ENCODE assay signal across 8 mouse cellular contexts in genomic region chr7:30956756-30957366, GRCm38 (mm10). TPM values are rescaled to one million over a fixed set of nuclear protein-coding genes. Genes with fewer than 3 reads are reported as not detected.
DNase-seq lines count a peak whose midpoint lies in the region; ATAC-seq and TF ChIP-seq lines count a peak whose summit lies in the region.

Gene Usf2 (minus strand): TSS chr7:30956803.

- peaks cover 48% of the 10 kb centered on the region for H3K36me3 ChIP-seq in forebrain, embryonic 13.5 days (ENCODE audit: poor library complexity, severe bottlenecking)
- peaks cover 40% of the 10 kb centered on the region for H3K36me3 ChIP-seq in heart, postnatal 0 days (replicated peaks; ENCODE audit: control insufficient read depth, insufficient read depth, low read length)
- H3K36me3 ChIP-seq in lung, embryonic 14.5 days (ENCODE audit: insufficient read depth), result peaks cover 56% of the 10 kb centered on the region

- TF ChIP-seq POLR2A in olfactory bulb, adult 2 months (IDR thresholded peaks at IDR 0.05; ENCODE audit: insufficient read depth, low read depth, low read length), result 0 out of 2 replicates have a peak, but pooled peaks have one; percentile 22

- 0 out of 2 replicates have a peak, but pooled peaks have one; percentile 11 for TF ChIP-seq EP300 in heart, postnatal 0 days (IDR thresholded peaks at IDR 0.05; ENCODE audit: low read depth)

- no peaks in the 10 kb centered on the region for H3K9me3 ChIP-seq in forebrain, embryonic 13.5 days (replicated peaks)
- no peaks in the 10 kb centered on the region for H3K9me3 ChIP-seq in heart, postnatal 0 days (replicated peaks; ENCODE audit: control insufficient read depth, low read length)
- no peaks in the 10 kb centered on the region for H3K9me3 ChIP-seq in lung, embryonic 14.5 days (ENCODE audit: low read depth, low read length)

- H3K27ac ChIP-seq in forebrain, embryonic 13.5 days, result peak within 1 kb of the TSS; percentile 98
- H3K27ac ChIP-seq in heart, postnatal 0 days (ENCODE audit: low read depth), result peak within 1 kb of the TSS; percentile 99
- peak within 1 kb of the TSS; percentile 98 for H3K27ac ChIP-seq in lung, embryonic 14.5 days (ENCODE audit: low read depth)
- peak within 1 kb of the TSS; percentile 100 for H3K27ac ChIP-seq in olfactory bulb, adult 2 months (ENCODE audit: insufficient read depth, low read depth, low read length)

- WGBS in forebrain, embryonic 13.5 days, result 0% methylated on average over 20 of the region's 82 CpGs
- 0% methylated on average over 16 of the region's 82 CpGs for WGBS in heart, postnatal 0 days
- under 1% methylated on average over 63 of the region's 82 CpGs for WGBS in lung, embryonic 14.5 days
- WGBS in olfactory bulb, adult 2 months, result 8% methylated on average over 64 of the region's 82 CpGs

- ATAC-seq in forebrain, embryonic 13.5 days, result peak; percentile 61
- ATAC-seq in heart, postnatal 0 days (ENCODE audit: insufficient read depth, low read depth), result peak; percentile 72
- peak; percentile 63 for ATAC-seq in lung, embryonic 14.5 days (ENCODE audit: insufficient read depth)

- H3K9ac ChIP-seq in forebrain, embryonic 13.5 days, result peak within 1 kb of the TSS; percentile 96
- peak within 1 kb of the TSS; percentile 100 for H3K9ac ChIP-seq in heart, postnatal 0 days (replicated peaks; ENCODE audit: low read depth, low read length)
- H3K9ac ChIP-seq in lung, embryonic 14.5 days, result peak within 1 kb of the TSS; percentile 99

- H3K4me3 ChIP-seq in forebrain, embryonic 13.5 days, result peak within 1 kb of the TSS; percentile 94
- H3K4me3 ChIP-seq in heart, postnatal 0 days (ENCODE audit: low read depth, low read length), result peak within 1 kb of the TSS; percentile 99
- H3K4me3 ChIP-seq in lung, embryonic 14.5 days (ENCODE audit: low read depth, low read length), result peak within 1 kb of the TSS; percentile 97
- peak within 1 kb of the TSS; percentile 100 for H3K4me3 ChIP-seq in olfactory bulb, adult 2 months (ENCODE audit: insufficient read depth, low read depth, low read length)

- no peak for TF ChIP-seq CTCF in heart, postnatal 0 days (IDR thresholded peaks at IDR 0.05; ENCODE audit: low read depth)
- no peak for TF ChIP-seq CTCF in lung, embryonic 14.5 days (IDR thresholded peaks at IDR 0.05; ENCODE audit: low read depth)
- TF ChIP-seq CTCF in olfactory bulb, adult 2 months (IDR thresholded peaks at IDR 0.05; ENCODE audit: insufficient read depth, low read depth, low read length), result no peak

- peak within 1 kb of the TSS; percentile 87 for H3K4me2 ChIP-seq in forebrain, embryonic 13.5 days
- peak within 1 kb of the TSS; percentile 92 for H3K4me2 ChIP-seq in heart, postnatal 0 days (ENCODE audit: low read depth, low read length)
- H3K4me2 ChIP-seq in lung, embryonic 14.5 days, result peak within 1 kb of the TSS; percentile 88

- DNase-seq in ES-CJ7 (ENCODE audit: low read depth, low spot score), result peak; percentile 65
- DNase-seq in c-Kit-positive CD71-positive TER-119-positive erythroid progenitor cells, embryonic 14.5 days (ENCODE audit: low spot score), result peak; percentile 43
- DNase-seq in heart, postnatal 0 days (ENCODE audit: low spot score), result peak; percentile 88
- peak; percentile 83 to 91 for DNase-seq in kidney, postnatal 4 days
- DNase-seq in lung, embryonic 14.5 days, result peak; percentile 86
- DNase-seq in thymus, postnatal 10 days (ENCODE audit: low spot score in 2 of 2), result peak; percentile 64 to 68

- peaks cover 22% of the 10 kb centered on the region for H3K4me1 ChIP-seq in forebrain, embryonic 13.5 days
- H3K4me1 ChIP-seq in heart, postnatal 0 days (ENCODE audit: control insufficient read depth, insufficient read depth), result peaks cover 20% of the 10 kb centered on the region
- no peaks in the 10 kb centered on the region for H3K4me1 ChIP-seq in lung, embryonic 14.5 days (ENCODE audit: insufficient read depth)
- H3K4me1 ChIP-seq in olfactory bulb, adult 2 months (ENCODE audit: control insufficient read depth, insufficient read depth, low read length), result peaks cover 33% of the 10 kb centered on the region

- H3K27me3 ChIP-seq in forebrain, embryonic 13.5 days, result no peaks in the 10 kb centered on the region
- no peaks in the 10 kb centered on the region for H3K27me3 ChIP-seq in heart, postnatal 0 days (ENCODE audit: control insufficient read depth, insufficient read depth, low read length)
- H3K27me3 ChIP-seq in lung, embryonic 14.5 days (ENCODE audit: insufficient read depth, low read length), result no peaks in the 10 kb centered on the region

RNA-seq across cellular contexts. Expression of gene Usf2, which starts in this region (rescaled TPM):
- polyA plus RNA-seq in forebrain, embryonic 13.5 days (2015; fragmentation: Nextera tagmentation; extraction: Ambion mirVana), result 23.9 and 24.4 TPM in 2 replicates
- 101 and 109 TPM in 2 replicates for total RNA-seq in heart, postnatal 0 days (2014; rRNA removed; ENCODE audit: low replicate concordance)
- 16.5 and 16.7 TPM in 2 replicates for polyA plus RNA-seq in heart, postnatal 0 days (2015; fragmentation: Nextera tagmentation; extraction: Ambion mirVana)
- polyA plus RNA-seq in lung, embryonic 14.5 days (2014; fragmentation: Nextera tagmentation; extraction: Ambion mirVana), result 21.8 and 23.3 TPM in 2 replicates
- polyA plus RNA-seq in olfactory bulb, adult 2 months (2012; ENCODE audit: insufficient read depth, insufficient read length, low replicate concordance, missing spikeins), result 282 TPM in 1 of 2 replicates, not detected in the other

Comparison
In these comparisons a context has a peak if more than half of its experiments do, and no peak if none do; other contexts are left out.
1. Peak in every context shown above with its lines: DNase-seq, ATAC-seq, H3K4me3 ChIP-seq and H3K27ac ChIP-seq.